Mouse (Mus musculus) bone marrow macrophage, adult 2 months (primary cell): ENCODE data around the gene Basp1.

Experiments
- CTCF ChIP-seq: IDR thresholded peaks from 2 replicates; pipeline ENCODE4 v1.5.1; 2012; ENCODE audit warnings: low read depth, mild to moderate bottlenecking, low read length, moderate library complexity
- POLR2A ChIP-seq: IDR thresholded peaks from 2 replicates; pipeline ENCODE4 v1.6.1; 2012; ENCODE audit warnings: mild to moderate bottlenecking, low read depth, low read length, borderline replicate concordance

GRCm38 (mm10) chr15:25405926-25406325 lies 7.6 kb downstream of the Basp1 start:
- no peak for TF ChIP-seq POLR2A
- TF ChIP-seq CTCF = no peak
